Mouse (Mus musculus) frontal cortex, postnatal 10 days (tissue): Measurements from ENCODE around the gene Barx2.

ENCODE experiments used
- DNase-seq, 2 experiments: peaks; one replicate each; pipeline ENCODE4 v3.0.0; 2022; ENCODE audit warnings: low spot score in 2 of 2, mixed read lengths in 1 of 2

Barx2 gene

DNA sequence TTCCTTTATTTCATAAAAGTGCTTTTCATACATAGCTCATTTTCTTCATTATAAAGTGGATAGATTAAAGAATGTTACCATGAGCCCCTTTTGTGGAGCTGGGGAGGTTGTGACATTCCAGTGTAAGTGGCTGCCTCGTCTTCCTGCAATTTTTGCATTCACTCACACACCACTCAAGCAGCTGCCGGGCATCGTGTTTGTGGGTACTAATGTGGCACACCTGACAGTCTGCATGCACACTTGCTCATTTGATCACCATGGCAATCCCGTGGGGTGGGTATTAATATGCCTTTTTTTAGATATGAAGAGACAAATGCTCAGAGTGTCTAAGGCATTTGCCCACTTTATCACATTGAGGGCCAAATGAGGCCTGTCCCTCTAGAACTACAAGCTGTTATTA is 24.9 kb downstream of the Barx2 start:
- no peak for DNase-seq

DNA sequence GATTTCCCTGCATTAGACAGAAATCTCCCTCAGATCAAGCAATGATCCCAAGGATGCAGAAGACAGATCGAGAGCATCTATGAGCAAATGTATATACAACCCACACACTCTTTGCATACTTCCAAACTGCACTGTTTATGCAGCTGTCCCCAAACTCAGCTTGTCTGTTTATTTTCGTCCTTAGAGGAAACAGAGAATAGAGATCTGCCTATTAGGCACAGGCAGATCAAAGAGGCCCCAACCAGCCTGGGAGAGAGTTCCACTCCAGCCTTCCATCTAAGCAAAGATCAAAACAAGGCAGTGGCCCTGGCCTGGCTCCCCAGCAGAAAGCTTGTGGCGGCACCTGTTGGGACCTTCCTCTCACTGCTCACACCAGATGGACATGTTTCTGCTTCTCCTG is 27.0 kb downstream of the Barx2 start:
- no peak for DNase-seq

DNA sequence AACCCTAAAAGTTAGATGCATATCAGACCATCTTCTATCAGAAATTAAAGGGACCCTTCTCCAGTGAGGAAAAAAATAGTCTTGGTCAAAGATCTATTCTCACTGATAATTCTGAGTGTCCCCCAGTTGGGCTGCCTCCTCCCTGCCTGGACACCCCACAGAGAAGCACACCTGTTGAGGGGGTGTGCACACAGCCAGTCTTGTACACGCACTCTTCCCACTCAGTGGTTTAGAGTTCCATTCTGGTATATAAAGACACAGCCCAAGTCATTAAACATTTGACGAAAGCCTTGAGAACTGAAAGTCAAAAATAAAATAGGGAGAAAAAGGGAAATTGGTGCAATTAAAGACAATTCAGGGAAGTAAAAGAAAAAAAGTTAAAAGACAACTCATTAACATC is 30.9 kb downstream of the Barx2 start:
- DNase-seq = no peak

DNA sequence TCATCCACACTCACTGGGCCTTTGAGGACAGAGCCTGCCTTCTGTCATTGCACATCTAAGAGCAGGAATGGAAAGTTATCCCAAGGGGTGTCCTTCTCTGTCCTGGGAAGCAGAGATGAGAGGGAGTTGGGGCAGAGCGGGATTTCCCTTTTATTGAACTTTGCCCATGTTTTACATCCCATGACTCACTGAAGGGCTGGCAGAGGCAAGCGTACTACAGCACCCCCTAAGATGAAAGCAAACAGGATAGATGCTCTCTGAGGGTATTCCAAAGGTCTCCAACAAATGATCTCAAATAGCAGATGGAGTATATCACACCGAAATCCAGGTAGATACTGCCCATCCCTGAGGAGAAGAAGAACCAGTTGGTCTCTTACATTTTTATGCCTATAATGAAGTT is 37.7 kb downstream of the Barx2 start:
- DNase-seq = no peak

DNA sequence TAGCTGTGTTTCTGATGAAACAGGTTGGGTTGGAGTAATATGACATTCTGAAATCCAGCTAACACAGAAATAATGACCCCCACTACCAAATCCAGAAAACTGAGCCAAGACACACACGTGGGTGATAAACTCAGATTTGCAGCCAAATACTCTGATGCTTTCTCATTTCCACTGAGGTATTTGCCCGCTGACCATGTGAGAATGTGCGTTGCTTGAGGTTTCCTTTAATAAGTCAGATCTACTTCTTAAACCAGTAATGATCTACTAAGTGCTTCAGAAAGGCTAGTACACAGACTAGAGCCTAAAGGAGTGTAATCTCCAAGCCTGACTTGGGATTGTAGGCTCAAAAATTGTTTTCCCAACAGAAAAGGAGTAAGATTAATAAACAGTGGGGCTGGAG is 39.0 kb downstream of the Barx2 start:
- DNase-seq = no peak

DNA sequence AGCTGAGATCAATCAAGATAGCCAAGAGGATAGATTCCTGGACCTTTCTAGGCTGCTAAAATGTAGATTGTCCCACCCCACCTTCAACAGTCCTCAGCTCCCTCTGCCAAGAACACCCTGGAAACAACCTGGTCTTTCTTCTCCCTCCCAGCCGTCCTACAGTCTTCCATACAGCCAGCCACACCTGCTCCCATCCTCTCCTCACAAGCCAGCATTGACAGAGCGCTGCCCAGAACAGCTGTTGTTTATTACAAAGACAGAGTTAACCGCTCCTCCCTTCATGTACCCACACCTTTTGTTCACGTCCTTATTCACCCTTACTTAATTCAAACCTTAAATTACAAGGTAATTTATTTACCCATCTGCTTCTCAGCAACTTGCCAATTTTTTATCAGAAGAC is 41.9 kb downstream of the Barx2 start:
- DNase-seq = no peak

DNA sequence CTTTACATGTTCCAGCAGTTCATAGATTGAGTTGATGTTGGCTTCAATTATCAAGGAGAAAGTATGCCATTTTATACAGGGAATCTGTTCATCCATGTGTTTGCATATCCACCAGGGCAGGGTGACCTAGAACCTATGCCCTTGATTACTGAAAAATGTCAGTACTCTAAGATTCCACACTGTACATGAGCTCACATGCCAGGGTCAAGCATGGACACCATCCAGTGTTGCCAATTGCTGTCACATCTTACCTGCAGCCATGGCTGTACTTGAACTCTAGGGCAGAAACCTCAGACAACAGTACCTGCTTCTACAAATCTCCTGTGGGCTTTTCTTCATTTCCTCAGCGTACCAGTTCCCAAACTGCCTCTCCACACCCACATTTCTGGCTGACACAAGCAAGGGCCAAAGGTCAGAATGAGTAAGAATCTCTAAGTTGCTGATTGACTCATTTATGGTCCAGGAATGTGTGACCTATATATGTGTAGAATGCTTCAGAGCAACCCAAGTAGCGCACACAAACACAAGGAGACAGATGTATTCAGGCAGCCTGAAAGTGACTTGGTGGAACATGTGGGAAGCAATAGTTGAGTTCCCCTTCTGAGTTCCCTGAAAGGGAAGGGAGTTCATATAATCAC is 44.3 kb downstream of the Barx2 start:
- DNase-seq = no peak

DNA sequence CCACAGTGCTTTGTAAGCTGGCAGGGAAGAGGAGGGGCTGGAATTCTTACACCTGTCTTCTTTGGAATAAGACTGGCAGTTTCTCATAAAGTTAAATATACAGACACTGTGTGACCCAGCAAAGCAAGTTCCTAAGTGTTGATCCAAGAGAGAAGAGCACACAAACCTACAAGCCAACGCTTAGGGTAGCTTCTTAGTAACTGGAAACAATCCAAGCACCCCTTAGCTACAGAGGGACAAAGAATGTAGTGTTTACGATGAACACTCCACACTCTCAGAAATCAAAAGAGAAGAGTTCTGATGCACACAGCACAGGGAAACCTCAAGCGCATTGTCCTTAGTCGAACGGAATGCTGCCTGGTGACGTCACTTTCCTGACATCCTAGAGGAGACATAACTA is 49.4 kb downstream of the Barx2 start:
- no peak for DNase-seq

DNA sequence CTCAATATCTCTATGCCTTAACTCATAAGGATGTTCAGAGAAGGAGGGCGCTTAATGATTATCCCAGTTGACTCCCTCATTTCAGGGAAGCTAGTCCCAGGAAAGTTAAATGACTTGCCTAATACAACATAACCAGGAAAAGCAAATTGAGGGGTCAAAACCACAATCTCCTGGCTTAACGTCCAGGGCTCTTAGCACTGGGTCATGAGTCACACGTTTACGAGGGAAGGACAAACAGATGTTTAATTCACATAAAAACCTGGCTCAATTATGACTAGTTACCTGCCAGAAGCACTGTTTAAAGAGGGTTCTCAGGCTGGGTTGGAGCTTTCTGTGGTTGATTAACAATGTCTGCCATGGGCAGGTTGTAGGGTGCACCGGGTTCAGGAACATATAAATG is 53.8 kb downstream of the Barx2 start:
- DNase-seq = no peak

DNA sequence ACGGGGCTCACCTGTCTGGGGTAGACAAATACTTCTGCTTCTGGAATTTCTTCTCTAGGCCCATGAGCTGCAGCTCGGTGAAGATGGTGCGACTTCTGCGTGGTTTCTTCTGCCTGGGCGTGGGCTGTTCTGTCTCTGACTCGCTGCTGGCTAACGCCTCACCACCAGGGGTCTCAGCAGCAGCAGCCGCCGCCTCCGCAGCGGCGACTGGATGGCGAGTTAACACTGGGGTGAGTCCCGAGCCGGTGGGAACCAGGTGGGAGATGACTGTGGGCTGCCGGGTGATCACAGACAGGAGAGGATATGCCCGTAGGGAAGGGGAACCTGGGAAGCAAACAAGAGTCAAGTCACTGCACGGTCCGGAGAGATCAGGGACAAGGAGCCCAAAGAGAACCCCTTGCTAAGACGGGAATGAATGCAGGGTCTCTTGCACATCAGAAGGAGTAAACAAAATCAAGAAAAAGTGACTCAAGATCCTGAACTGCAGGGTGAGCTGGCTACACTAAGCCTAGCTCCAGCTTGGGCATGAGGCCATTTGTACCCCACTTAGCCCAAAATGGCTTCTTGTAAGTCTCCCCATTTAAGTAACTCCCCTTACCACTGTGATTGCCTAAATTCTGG is 54.4 kb downstream of the Barx2 start:
- DNase-seq = peak in 1 of 2 experiments; percentile 50

DNA sequence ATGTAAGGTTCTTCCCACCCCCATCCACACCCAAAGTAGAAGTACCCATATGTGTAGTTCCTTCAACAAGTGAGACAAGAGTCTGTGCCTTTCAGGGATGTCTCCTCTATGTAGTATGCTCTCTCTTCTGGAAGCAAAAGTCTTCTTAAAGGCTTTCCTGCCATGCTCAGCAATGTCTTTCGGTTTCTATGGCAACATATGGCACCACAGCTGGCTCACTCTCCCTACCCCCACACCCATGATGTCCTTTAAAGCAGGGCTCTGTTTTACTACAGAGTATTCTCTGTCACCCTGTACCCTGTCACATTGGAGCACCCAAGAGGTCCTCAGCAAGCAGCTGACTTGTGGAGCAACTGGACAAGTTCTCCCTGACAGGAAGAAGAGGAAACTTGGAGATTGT is 55.8 kb downstream of the Barx2 start:
- peak; percentile 13 to 48 for DNase-seq

DNA sequence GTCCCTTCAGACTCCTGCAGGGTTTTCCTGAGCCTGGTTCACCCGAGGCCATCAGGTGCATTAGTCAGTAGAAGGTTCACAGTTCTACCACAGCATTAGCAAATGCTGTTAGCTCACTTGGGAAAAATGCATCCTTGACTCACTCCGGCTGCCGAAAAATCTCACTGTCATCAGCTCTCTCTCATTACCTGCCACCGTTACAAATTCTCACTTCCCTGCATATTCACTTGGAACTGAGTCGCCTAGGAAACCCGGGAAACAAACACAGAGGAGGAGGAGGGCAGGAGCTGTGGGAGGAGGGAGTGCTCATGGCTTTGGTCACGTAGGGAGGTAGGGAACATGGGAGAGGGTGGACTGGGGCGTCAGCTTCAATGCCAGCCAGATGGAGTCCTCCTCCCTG is 56.8 kb downstream of the Barx2 start:
- DNase-seq = no peak

DNA sequence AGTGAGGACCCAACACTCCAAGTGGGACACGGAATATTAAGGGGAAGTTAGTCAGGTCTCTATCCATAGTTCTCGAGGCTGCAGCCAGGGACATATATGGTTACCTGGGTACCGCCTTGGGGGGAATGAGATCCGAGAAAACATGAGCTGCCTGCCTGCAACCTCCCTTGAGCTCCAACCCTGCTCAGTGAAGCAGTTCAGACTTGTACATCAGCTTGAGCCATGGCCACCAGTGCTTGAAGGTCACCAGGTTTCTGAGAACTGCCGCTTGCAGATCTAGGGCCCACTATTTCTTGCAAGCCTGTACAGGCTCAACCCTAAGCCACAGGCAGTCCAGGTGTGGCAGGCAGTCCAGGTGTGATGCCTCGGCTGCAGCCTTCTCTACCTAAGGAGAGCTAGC is 57.6 kb downstream of the Barx2 start:
- DNase-seq = no peak

DNA sequence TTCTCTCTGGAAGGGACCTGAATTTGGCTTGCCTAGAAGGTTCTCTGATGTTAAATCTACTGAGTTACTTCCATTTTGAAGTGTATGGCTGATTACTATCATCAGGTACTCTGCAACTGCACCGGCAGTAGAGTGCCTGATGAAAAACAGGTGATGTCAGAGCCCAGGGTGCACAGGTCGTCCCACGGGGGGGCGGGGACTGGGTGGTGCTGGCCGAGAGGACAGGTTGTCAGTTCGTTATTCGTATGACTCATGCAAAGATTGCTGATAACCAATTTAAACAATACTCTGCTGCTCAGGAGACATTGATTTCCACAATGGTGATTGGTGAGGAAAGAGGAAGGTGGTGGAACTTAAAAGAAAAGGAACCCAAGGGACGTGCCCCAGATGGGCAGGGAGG is 61.6 kb downstream of the Barx2 start:
- DNase-seq = no peak

DNA sequence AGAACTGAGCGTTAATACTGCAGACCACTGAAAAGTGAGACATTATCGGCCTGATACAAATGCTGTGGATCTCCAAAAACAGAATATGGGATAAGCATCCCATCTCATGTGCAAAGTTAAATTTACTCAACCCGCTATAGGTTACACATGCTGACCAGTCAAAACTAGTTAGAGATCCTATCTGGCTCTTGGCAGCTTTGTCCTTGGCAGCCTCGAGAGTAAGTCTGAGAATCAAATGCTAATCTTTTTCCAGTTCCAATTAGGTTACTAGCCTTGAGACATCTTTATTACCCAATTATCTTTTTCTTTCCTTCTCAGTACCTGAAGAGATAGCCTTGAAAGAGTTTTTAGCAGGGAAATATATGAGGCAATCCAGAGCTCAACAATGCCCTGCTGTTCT is 62.6 kb downstream of the Barx2 start:
- DNase-seq = no peak

DNA sequence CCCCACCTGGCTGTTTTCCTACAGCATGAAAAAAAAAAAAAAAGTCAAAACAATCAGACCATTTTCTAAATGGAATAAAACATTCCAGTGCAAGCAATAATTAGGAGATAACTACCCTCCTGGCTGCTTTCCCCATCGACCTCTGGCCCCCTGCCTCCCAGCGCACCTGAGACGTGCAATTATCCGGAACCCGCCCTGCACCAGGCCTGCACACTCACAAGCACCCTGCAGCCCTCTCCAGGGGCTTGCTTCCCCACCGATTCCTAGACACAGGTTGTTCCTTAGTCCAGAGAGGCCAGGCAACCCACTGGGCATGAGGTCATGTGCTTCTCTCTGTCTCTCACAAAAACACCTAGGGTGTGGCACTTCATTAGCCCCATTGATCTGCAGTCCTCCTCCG is 63.9 kb downstream of the Barx2 start:
- no peak for DNase-seq

DNA sequence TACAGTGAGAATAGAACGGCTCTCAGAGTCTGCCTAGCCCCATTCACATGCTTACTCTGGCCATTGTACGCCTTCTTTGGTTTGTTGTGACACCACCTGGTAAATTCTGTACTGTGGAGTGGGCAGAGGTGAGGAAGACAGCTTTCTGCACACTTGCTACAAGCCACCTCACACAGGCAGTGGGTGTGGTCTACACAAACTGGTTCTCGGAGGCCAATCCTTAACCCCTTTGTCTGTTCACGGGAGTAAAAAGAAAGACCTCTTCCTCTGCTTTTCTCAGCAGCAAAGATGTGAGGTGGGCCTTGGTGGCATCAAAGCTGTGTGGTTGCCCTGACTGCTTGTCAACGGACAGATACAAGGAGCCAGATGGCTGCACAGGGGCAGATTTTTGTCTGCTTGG is 68.6 kb downstream of the Barx2 start:
- DNase-seq = no peak

DNA sequence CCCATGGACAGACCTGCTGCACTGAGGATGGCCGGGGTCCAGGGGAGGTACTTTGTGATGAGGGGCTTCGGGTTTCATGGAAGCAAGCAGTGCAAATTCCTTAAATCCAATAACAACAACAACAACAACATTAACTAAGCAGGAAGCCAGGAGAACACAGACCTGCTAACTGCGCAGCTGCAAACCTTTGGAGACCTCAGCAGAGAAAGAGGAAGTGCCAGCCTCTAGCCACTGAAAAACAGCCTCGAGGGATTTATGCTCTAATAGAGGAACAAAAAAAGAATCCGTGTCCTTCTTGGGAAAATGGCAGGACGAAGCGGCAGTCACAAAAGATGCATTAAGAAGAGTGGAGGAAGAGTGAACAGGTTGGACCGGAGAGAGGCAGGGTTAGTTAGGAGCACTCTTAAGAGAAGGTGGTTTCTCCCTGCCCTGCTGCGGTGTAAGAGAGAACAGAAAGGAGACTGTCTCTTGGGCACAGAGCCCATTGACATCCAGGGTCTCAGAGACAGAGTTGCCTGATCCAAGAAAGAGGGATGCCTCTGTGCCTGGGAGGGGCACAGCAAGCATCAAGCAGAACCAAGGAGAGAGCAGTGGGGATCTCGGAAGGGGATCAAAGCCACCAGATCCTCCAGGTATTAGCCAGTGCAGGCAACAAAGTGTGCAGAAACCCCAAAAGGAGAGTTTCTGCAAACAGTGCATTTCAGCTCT is 72.0 kb downstream of the Barx2 start:
- no peak for DNase-seq

DNA sequence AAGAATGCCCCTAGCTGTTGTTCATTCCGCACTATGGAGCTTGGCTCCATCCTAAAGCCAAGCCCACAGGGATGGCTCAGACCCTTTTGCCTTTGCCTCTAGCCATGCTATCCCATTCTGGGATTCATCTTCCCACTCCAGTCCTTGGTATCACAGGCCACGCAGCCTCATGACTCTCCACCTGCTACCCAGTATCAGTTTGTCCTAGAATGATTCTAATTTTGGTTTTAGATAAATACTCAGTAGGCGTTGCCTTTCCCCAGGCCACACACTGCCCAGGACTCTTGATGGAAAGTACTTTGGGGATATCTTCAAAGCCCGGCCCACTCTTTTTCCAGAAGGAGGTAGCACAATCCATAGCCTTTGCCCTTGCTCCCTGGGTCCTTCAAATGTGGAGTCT is 72.7 kb downstream of the Barx2 start:
- no peak for DNase-seq

DNA sequence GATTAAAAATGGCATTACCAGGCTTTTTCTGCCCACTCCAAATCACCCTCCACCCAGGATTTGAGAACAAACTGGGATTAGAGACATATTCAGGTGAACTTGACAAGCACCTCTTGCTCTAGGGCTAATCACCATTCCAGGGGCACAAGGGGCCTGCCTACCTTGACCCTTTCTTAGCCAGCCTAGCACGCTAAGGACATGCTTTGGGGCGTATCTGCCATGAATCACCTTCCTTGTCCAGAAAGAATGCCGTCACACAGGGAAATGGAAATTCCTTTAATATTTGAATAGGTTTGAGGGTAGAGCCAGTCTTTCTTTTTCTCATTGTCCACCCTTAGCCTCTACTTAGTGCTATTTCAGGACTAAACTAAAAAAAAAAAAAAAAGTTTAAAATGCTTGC is 73.2 kb downstream of the Barx2 start:
- no peak for DNase-seq

DNA sequence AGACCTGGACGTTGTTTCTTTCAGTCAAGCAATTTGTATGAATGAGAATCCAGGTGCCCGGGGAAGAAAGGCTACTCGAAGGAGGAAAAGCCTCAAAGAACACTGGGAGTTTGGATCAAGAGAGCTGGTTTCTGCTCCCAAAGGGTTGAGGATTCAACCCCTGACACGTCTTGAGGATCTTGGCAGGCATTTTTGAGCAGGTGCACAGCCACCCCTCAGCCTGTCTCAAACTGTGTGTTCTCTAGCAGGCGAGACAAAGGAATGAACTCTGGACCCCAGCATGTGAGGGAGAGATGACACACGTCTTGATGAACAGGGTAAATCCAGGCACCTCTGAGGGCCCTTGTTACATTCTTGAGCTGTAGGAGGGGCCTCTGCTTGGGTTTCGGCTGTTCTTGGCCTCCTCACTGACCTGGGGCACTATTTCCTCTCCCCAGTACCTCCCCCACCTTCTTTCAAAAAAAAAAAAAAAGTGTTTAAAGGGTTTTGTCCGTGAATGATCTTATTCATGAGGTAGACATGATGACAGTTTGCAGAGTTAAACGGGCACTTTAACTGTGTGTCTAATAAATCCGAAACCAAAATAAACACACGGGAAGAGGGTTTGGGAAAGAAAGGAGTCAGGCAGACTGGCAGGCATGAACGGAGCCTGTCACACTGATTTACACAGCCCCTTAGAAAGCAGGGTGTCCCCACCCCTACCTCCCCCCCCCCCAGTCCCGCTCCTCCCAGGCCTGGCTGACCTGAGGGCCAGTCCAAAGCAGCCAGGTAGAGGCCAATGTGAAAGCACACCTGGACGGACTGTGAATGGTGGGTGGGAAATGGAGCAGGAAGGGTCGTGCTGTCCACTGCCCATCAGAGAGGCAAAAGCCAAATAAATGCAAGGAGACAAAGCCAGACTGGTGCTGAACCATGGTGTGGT is 73.9 kb downstream of the Barx2 start:
- no peak for DNase-seq

DNA sequence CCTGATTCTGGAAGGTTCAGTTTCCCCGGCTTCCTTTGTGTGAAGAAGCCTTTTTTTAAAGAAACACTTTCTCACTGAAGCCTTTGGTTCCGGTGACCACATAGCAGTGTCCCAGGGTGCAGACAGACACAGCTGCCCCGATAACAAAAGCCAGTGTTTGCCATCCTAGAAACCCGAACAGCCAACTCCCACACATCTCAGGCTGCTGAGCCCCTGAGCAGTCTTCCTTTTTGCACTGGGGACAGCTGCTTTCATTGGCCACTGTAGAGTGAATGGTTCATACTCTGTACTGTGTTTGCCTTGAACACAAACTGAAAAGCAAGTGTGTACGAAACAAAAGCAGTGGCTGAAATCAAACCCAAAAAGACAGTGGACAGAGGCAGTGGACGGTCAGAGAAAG is 75.2 kb downstream of the Barx2 start:
- no peak for DNase-seq
